Mouse (Mus musculus): Measurements from ENCODE around the gene Tas2r122.
"Not testable (repeated sequence)": the region's sequence is repeated elsewhere in the genome, so short reads cannot be mapped to it uniquely, and the experiment has no call there.

Tas2r122 gene

DNA sequence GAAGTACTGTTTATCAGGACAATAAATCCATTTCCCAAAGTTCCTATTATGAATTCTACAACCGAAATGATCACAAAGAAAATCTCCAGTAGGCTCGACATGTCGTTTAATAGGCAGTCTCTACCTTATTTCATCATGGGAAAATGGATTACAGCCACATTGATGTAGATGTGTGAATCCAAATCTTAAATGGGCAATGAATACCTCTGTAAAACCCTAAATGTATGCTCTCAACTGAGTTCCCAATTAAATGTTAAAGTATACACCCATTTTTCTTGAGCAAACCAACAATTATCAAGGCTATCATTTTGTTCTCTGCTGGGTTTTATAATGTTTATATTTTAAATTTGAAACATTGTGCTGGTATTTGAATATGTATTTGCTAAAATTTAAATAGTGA, at the start of gene Tas2r122:
Gene Tas2r122, minus strand, starts transcription at position 101 of the 400 bp plus-strand sequence.
- DNase-seq (ENCODE audit: extremely low spot score, low spot score), result no peak

DNA sequence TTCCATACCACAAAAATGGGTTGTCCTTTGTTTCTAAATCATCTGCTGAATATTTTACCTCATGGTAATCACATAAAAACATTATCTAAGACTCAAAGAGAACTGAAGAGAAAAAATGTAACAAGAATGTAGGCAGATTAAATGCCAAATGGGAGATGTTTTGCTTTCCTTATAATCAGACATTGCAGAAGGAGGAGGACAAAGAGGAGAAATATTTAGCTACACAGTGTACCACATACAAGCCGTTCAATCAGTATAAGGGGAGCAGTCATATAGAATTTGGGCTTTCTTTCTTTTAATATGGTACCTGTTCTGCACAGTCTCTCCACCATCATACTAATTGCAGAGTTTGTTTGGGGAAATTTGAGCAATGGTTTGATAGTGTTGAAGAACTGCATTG, 42.7 kb upstream of the Tas2r122 start, which contains the start of gene Tas2r124:
Gene Tas2r124, plus strand, starts transcription at position 301 of the 400 bp plus-strand sequence.
- no peak for DNase-seq (ENCODE audit: extremely low spot score, low spot score)

DNA sequence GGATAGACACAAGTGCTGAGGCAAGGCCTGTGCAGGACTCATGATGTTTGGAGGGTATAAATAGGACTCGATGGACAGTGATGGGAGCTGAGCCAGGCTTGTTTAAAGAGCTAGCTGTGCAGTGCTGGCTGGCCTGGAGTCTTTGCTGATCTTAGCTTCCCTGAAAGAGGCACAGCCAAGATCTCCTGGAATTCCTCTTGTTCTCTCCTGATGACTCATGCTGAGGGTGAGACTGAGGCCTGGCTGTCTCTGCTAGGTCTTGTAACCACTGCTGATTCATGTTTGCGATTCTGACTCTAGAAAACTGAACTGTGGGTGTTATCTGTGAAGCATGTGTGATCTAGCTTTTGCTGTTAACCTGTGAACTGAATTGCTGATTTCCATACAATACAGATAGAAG, 38.5 kb upstream of the Tas2r122 start:
- DNase-seq (ENCODE audit: extremely low spot score, low spot score), result no peak

DNA sequence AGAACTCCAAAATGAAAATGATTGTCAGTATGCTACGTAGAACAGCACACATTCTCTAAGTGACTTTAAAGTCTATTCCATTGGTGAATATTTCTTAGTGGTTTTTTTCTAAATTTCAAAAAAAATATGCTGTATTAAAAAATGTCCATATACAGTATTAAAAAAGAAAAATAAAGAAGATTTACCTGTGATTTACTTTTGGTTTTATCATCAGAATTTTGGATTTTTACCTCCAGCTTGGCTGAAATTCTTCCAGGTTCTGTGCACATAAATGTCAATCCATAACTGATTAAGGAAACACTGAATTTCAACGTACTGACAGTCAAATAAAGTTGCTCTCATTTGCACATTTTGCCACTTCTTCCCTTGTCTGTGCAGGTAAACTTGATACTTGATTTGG, 26.2 kb upstream of the Tas2r122 start, which contains the start of gene Tas2r115:
Gene Tas2r115, minus strand, starts transcription at position 101 of the 400 bp plus-strand sequence.
- no peak for DNase-seq (ENCODE audit: extremely low spot score, low spot score)

DNA sequence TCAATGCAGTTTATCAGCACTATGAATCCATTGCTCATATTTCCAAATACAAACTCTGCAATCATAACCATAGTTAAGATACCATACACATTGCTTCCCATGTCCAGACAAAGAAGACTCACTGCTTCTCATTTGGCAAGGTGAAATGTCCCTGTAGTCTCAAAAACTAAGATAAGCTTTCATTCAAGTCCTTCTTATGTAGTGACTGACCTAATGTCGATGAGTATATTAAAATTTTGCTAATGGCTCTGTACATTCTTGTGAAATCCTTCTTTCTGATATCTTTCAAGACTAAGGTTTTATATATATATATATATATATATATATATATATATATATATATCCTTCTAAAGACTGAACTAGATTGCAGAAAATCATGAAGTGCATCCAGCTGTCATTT, 10.8 kb downstream of the Tas2r122 start, which contains the start of gene Tas2r121:
Gene Tas2r121, minus strand, starts transcription at position 101 of the 400 bp plus-strand sequence.
- no peak for DNase-seq (ENCODE audit: extremely low spot score, low spot score)

DNA sequence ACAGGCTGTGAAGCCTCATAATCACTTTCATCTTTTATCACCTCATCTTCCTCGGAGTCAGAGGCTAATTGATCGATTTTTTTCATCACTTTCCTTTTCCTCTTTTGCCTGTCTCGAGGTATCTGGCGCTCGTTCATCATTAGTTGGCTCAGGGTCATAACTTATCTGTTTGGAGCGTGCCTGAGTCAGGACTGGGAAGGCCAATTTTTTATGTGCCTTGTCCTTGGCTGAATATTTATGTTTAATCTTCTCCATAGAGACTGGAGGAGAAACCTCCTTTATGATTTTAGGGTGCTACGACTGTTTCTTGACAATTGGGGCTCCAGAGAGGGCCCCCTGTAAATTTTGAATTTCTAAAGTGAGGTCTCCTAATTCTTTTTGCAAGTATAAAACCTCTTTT, 20.1 kb downstream of the Tas2r122 start:
- DNase-seq (ENCODE audit: extremely low spot score, low spot score), result not testable (repeated sequence)
